Mouse (Mus musculus) megakaryocyte, embryonic 14.5 days (primary cell): ENCODE measurements around the gene Eri3. TPM values are rescaled to one million over a fixed set of nuclear protein-coding genes. Genes with fewer than 3 reads are reported as not detected.

Experiments
- H3K27me3 ChIP-seq: replicated peaks from 2 replicates; pipeline ENCODE3; 2012; ENCODE audit warnings: inconsistent platforms
- H3K36me3 ChIP-seq: replicated peaks from 2 replicates; pipeline ENCODE3; 2012; ENCODE audit warnings: low read length, inconsistent platforms, mixed read lengths
- H3K4me1 ChIP-seq: 2 replicates; pipeline ENCODE4 v1.6.1; 2012; ENCODE audit warnings: inconsistent platforms
- H3K4me3 ChIP-seq: replicated peaks from 2 replicates; pipeline ENCODE3; 2012; ENCODE audit warnings: moderate library complexity, mild to moderate bottlenecking, inconsistent platforms
- H3K9me3 ChIP-seq: 2 replicates; pipeline ENCODE4 v1.6.1; 2012; ENCODE audit warnings: inconsistent platforms
- FLI1 ChIP-seq: IDR thresholded peaks from 2 replicates; pipeline ENCODE4 v1.6.1; 2012; ENCODE audit warnings: low read length, inconsistent platforms, mixed read lengths
- GATA1 ChIP-seq: IDR thresholded peaks from 3 replicates; pipeline ENCODE4 v1.6.1; 2012; ENCODE audit warnings: mixed read lengths, low read length, inconsistent platforms, borderline replicate concordance
- polyA plus RNA-seq: library from polyadenylated mRNA; stranded (reverse); fragments of >175 nt; gene quantifications from 2 replicates; pipeline ENCODE4 v1.2.3, GENCODE M21; 2012; ENCODE audit warnings: low replicate concordance; ENCODE audit not compliant: insufficient read depth

Gene Eri3
- polyA plus RNA-seq, result 233 and 410 TPM in 2 replicates

GRCm38 (mm10) chr4:117550140-117550851 is at the start of gene Eri3:
Eri3 (plus strand) TSS chr4:117550365.
- Histone ChIP-seq H3K27me3 (peaks cover 5% of the 10 kb centered on the region), H3K4me1 (peaks cover 34% of the 10 kb centered on the region), H3K36me3 (no peaks in the 10 kb centered on the region), H3K9me3 (no peaks in the 10 kb centered on the region), H3K4me3 (peak within 1 kb of the TSS; percentile 95)
- TF ChIP-seq FLI1, result no peak
- no peak for TF ChIP-seq GATA1

- H3K4me3 ChIP-seq, result no peak overlapping the region
- no peak for TF ChIP-seq GATA1
- TF ChIP-seq FLI1, result no peak
- H3K4me1 ChIP-seq, result no peaks in the 10 kb centered on the region
Observed at GRCm38 (mm10) chr4:117518246-117518645, 31.9 kb upstream of the Eri3 start.

GRCm38 (mm10) chr4:117521350-117521749 is 28.8 kb upstream of the Eri3 start:
- H3K27me3 ChIP-seq, result peaks cover 38% of the 10 kb centered on the region
- peaks cover 4% of the 10 kb centered on the region; the same call in 1 of the 2 replicates for H3K4me1 ChIP-seq
- no peak overlapping the region for H3K4me3 ChIP-seq
- no peaks in the 10 kb centered on the region for H3K36me3 ChIP-seq
- H3K9me3 ChIP-seq, result no peaks in the 10 kb centered on the region
- TF ChIP-seq GATA1 (no peak), FLI1 (no peak)

More at GRCm38 (mm10) chr4:117518246-117518645, 31.9 kb upstream of the Eri3 start:
- H3K9me3 ChIP-seq, result no peaks in the 10 kb centered on the region
- no peaks in the 10 kb centered on the region for H3K36me3 ChIP-seq
- peaks cover 26% of the 10 kb centered on the region for H3K27me3 ChIP-seq

DNA sequence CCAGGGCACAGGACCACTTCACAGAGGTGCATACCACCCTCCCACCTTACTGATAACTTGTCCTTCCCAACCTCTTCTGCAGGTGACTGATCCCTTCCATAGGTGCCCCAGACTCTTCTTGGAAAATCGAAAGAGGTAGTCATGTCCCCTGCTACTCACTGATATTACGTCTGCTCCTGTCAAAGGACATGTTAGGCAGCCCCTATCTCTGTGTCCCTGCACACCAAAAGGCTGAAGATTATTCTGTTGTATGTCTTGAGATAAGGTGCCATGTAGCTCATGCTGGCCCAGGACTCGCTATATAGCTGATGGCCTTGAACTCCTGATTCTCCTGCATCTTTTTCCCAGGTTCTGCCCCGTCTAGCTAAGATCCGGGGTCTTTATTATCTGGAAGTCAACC is 24.2 kb upstream of the Eri3 start:
- peaks cover 4% of the 10 kb centered on the region; the same call in 1 of the 2 replicates for H3K4me1 ChIP-seq
- H3K36me3 ChIP-seq, result no peaks in the 10 kb centered on the region
- TF ChIP-seq FLI1, result no peak
- TF ChIP-seq GATA1, result no peak

GRCm38 (mm10) chr4:117527116-117527899 is 22.9 kb upstream of the Eri3 start:
- H3K36me3 ChIP-seq, result no peaks in the 10 kb centered on the region
- no peaks in the 10 kb centered on the region for H3K9me3 ChIP-seq
- peaks cover 4% of the 10 kb centered on the region; the same call in 1 of the 2 replicates for H3K4me1 ChIP-seq
- H3K27me3 ChIP-seq, result peaks cover 69% of the 10 kb centered on the region
- TF ChIP-seq FLI1 (no peak), GATA1 (no peak)
- no peak overlapping the region for H3K4me3 ChIP-seq

More for the DNA sequence above, 24.2 kb upstream of the Eri3 start:
- H3K9me3 ChIP-seq, result no peaks in the 10 kb centered on the region
- H3K27me3 ChIP-seq, result peaks cover 62% of the 10 kb centered on the region
- H3K4me3 ChIP-seq, result no peak overlapping the region

GRCm38 (mm10) chr4:117527952-117528351 is 22.2 kb upstream of the Eri3 start:
- Histone ChIP-seq H3K9me3 (no peaks in the 10 kb centered on the region), H3K36me3 (no peaks in the 10 kb centered on the region), H3K27me3 (peaks cover 71% of the 10 kb centered on the region), H3K4me1 (peaks cover 4% of the 10 kb centered on the region; the same call in 1 of the 2 replicates), H3K4me3 (no peak overlapping the region)
- no peak for TF ChIP-seq FLI1
- TF ChIP-seq GATA1, result no peak

DNA sequence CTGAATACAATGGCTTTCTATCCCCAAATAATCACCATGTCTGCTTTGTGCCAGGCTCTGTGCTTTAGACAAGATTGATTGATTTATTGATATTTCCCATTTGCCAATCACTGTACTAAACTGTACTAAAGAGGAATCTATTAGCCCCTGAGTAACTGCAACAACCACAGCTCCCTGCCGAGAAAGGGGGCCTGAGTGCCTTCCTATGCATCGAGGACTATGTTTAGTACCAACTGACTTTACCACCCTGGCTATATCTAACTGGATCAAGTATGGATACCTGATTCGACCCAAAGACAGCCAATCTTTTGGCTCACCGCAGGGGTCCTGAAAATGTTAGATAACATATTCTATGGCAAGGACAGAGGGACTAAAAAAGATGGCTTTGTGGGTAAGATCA is 20.3 kb upstream of the Eri3 start:
- Histone ChIP-seq H3K36me3 (no peaks in the 10 kb centered on the region), H3K4me3 (no peak overlapping the region), H3K9me3 (no peaks in the 10 kb centered on the region), H3K27me3 (peaks cover 72% of the 10 kb centered on the region), H3K4me1 (peaks cover 4% of the 10 kb centered on the region; the same call in 1 of the 2 replicates)
- TF ChIP-seq FLI1, result no peak

DNA sequence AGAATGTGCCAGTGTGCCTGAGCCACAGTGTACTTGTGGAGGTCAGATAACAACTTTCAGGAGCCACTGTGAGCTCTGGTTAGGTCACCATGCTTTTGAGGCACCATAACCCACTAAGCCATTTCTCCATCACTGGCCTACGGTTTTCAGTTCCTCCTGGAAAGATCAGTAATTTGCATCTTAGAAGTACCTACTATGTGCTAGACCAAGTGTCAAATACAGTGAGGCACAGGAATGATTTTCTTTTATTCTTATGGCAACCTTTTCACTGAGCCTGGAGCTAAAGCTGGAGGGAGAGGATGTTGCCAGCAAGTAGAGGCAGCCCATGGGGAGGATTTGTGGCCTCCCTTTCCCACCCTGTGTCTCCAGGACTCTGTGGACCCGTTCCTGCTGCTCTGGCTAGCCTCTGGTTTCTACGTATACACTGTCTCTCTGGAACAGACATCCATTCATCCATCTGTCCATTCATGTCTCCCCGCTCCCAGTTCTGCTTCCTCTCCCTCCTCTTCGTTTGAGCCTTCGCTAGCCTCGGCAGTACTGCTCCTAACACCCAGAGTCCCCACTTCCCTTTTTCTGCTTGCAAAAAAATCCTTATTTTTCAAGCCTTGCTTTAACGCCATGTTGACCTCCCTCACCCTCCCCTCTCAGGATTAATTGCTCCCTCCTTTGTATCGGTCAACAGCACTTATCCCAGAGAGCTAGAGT is 14.5 kb upstream of the Eri3 start:
- Histone ChIP-seq H3K4me1 (no peaks in the 10 kb centered on the region; the same call in 1 of the 2 replicates), H3K4me3 (no peak overlapping the region)
- no peak for TF ChIP-seq GATA1
- no peak for TF ChIP-seq FLI1

GRCm38 (mm10) chr4:117537002-117537401 is 13.2 kb upstream of the Eri3 start:
- Histone ChIP-seq H3K4me3 (no peak overlapping the region), H3K4me1 (no peaks in the 10 kb centered on the region; the same call in 1 of the 2 replicates), H3K36me3 (no peaks in the 10 kb centered on the region), H3K27me3 (peaks cover 61% of the 10 kb centered on the region), H3K9me3 (no peaks in the 10 kb centered on the region)
- TF ChIP-seq FLI1 (no peak), GATA1 (no peak)

More for the DNA sequence above, 14.5 kb upstream of the Eri3 start:
- no peaks in the 10 kb centered on the region for H3K36me3 ChIP-seq
- H3K27me3 ChIP-seq, result peaks cover 66% of the 10 kb centered on the region
- H3K9me3 ChIP-seq, result no peaks in the 10 kb centered on the region
